Mouse (Mus musculus): ENCODE results near the gene Tbx5. TPM values are rescaled to one million over a fixed set of nuclear protein-coding genes. Genes with fewer than 3 reads are reported as not detected.
"Not testable (repeated sequence)": the region's sequence is repeated elsewhere in the genome, so short reads cannot be mapped to it uniquely, and the experiment has no call there.

The Tbx5 gene
- polyA plus RNA-seq, 1 experiment from 2014 or later: not detected

GRCm38 (mm10) chr5:119885595-119885994 lies 53.1 kb downstream of the Tbx5 start:
- Histone ChIP-seq H3K27ac (ENCODE audit: low read depth, low read length) (no peak overlapping the region), H3K27me3 (ENCODE audit: control insufficient read depth, insufficient read depth, low read length) (no peaks in the 10 kb centered on the region), H3K4me2 (replicated peaks; ENCODE audit: low read depth, low read length) (no peak overlapping the region), H3K9me3 (ENCODE audit: control insufficient read depth, low read length) (no peaks in the 10 kb centered on the region), H3K4me1 (replicated peaks; ENCODE audit: control insufficient read depth, insufficient read depth, low read length) (no peaks in the 10 kb centered on the region), H3K36me3 (ENCODE audit: control insufficient read depth, insufficient read depth, low read length) (no peaks in the 10 kb centered on the region), H3K9ac (ENCODE audit: low read depth, low read length) (no peak overlapping the region), H3K4me3 (ENCODE audit: low read depth, low read length) (no peak overlapping the region)
- no peak for DNase-seq (ENCODE audit: low spot score)
- ATAC-seq (ENCODE audit: low FRiP score): no peak
- 86% methylated on average over 6 of the region's 8 CpGs for WGBS

GRCm38 (mm10) chr5:119887381-119887780 lies 54.9 kb downstream of the Tbx5 start:
- Histone ChIP-seq H3K27ac (ENCODE audit: low read depth, low read length) (no peak overlapping the region), H3K9me3 (ENCODE audit: control insufficient read depth, low read length) (no peaks in the 10 kb centered on the region), H3K4me1 (replicated peaks; ENCODE audit: control insufficient read depth, insufficient read depth, low read length) (no peaks in the 10 kb centered on the region), H3K4me2 (replicated peaks; ENCODE audit: low read depth, low read length) (no peak overlapping the region), H3K36me3 (ENCODE audit: control insufficient read depth, insufficient read depth, low read length) (no peaks in the 10 kb centered on the region), H3K4me3 (ENCODE audit: low read depth, low read length) (no peak overlapping the region), H3K9ac (ENCODE audit: low read depth, low read length) (no peak overlapping the region), H3K27me3 (ENCODE audit: control insufficient read depth, insufficient read depth, low read length) (no peaks in the 10 kb centered on the region)
- no peak for DNase-seq (ENCODE audit: low spot score)
- ATAC-seq (ENCODE audit: low FRiP score): no peak
- WGBS: 85% methylated on average over 8 of the region's 8 CpGs

- Histone ChIP-seq H3K27me3 (ENCODE audit: control insufficient read depth, insufficient read depth, low read length) (no peaks in the 10 kb centered on the region), H3K36me3 (ENCODE audit: control insufficient read depth, insufficient read depth, low read length) (no peaks in the 10 kb centered on the region), H3K4me1 (replicated peaks; ENCODE audit: control insufficient read depth, insufficient read depth, low read length) (no peaks in the 10 kb centered on the region), H3K4me3 (ENCODE audit: low read depth, low read length) (no peak overlapping the region), H3K9me3 (ENCODE audit: control insufficient read depth, low read length) (no peaks in the 10 kb centered on the region), H3K4me2 (replicated peaks; ENCODE audit: low read depth, low read length) (no peak overlapping the region), H3K27ac (ENCODE audit: low read depth, low read length) (no peak overlapping the region), H3K9ac (ENCODE audit: low read depth, low read length) (no peak overlapping the region)
- DNase-seq (ENCODE audit: low spot score) (no peak), ATAC-seq (ENCODE audit: low FRiP score) (no peak)
- 74% methylated on average over 5 of the region's 5 CpGs for WGBS
These were observed 59.5 kb downstream of the Tbx5 start for GRCm38 (mm10) chr5:119891960-119892359.

GRCm38 (mm10) chr5:119893060-119893459 lies 60.6 kb downstream of the Tbx5 start:
- H3K9me3 ChIP-seq (ENCODE audit: control insufficient read depth, low read length): no peaks in the 10 kb centered on the region
- H3K9ac ChIP-seq (ENCODE audit: low read depth, low read length): no peak overlapping the region
- no peak overlapping the region for H3K4me2 ChIP-seq (replicated peaks; ENCODE audit: low read depth, low read length)
- no peaks in the 10 kb centered on the region for H3K27me3 ChIP-seq (ENCODE audit: control insufficient read depth, insufficient read depth, low read length)
- H3K4me3 ChIP-seq (ENCODE audit: low read depth, low read length): no peak overlapping the region
- no peaks in the 10 kb centered on the region for H3K4me1 ChIP-seq (replicated peaks; ENCODE audit: control insufficient read depth, insufficient read depth, low read length)
- ATAC-seq (ENCODE audit: low FRiP score): no peak
- WGBS: 86% methylated on average over 3 of the region's 3 CpGs
- H3K27ac ChIP-seq (ENCODE audit: low read depth, low read length): no peak overlapping the region
- H3K36me3 ChIP-seq (ENCODE audit: control insufficient read depth, insufficient read depth, low read length): no peaks in the 10 kb centered on the region
- no peak for DNase-seq (ENCODE audit: low spot score)

- H3K36me3 ChIP-seq (ENCODE audit: control insufficient read depth, insufficient read depth, low read length): no peaks in the 10 kb centered on the region
- H3K27me3 ChIP-seq (ENCODE audit: control insufficient read depth, insufficient read depth, low read length): no peaks in the 10 kb centered on the region
- no peaks in the 10 kb centered on the region for H3K4me1 ChIP-seq (replicated peaks; ENCODE audit: control insufficient read depth, insufficient read depth, low read length)
- no peak overlapping the region for H3K27ac ChIP-seq (ENCODE audit: low read depth, low read length)
- no peak overlapping the region for H3K4me2 ChIP-seq (replicated peaks; ENCODE audit: low read depth, low read length)
- H3K9me3 ChIP-seq (ENCODE audit: control insufficient read depth, low read length): no peaks in the 10 kb centered on the region
- H3K4me3 ChIP-seq (ENCODE audit: low read depth, low read length): no peak overlapping the region
- H3K9ac ChIP-seq (ENCODE audit: low read depth, low read length): no peak overlapping the region
- DNase-seq (ENCODE audit: low spot score) (no peak), ATAC-seq (ENCODE audit: low FRiP score) (no peak)
- 75% methylated on average over 3 of the region's 3 CpGs for WGBS
These were observed 64.1 kb downstream of the Tbx5 start for GRCm38 (mm10) chr5:119896605-119897004.

GRCm38 (mm10) chr5:119916551-119917171 lies 84.2 kb downstream of the Tbx5 start:
- H3K4me3 ChIP-seq (ENCODE audit: low read depth, low read length): no peak overlapping the region
- no peaks in the 10 kb centered on the region for H3K9me3 ChIP-seq (ENCODE audit: control insufficient read depth, low read length)
- H3K9ac ChIP-seq (ENCODE audit: low read depth, low read length): no peak overlapping the region
- H3K4me2 ChIP-seq (replicated peaks; ENCODE audit: low read depth, low read length): no peak overlapping the region
- no peaks in the 10 kb centered on the region for H3K36me3 ChIP-seq (ENCODE audit: control insufficient read depth, insufficient read depth, low read length)
- WGBS: 83% methylated on average over 12 of the region's 12 CpGs
- no peak overlapping the region for H3K27ac ChIP-seq (ENCODE audit: low read depth, low read length)
- no peaks in the 10 kb centered on the region for H3K4me1 ChIP-seq (replicated peaks; ENCODE audit: control insufficient read depth, insufficient read depth, low read length)
- ATAC-seq (ENCODE audit: low FRiP score) (no peak), DNase-seq (ENCODE audit: low spot score) (no peak)
- H3K27me3 ChIP-seq (ENCODE audit: control insufficient read depth, insufficient read depth, low read length): no peaks in the 10 kb centered on the region

- not testable (repeated sequence) for H3K27me3 ChIP-seq (ENCODE audit: control insufficient read depth, insufficient read depth, low read length); H3K36me3 ChIP-seq (ENCODE audit: control insufficient read depth, insufficient read depth, low read length); H3K4me3 ChIP-seq (ENCODE audit: low read depth, low read length); H3K9me3 ChIP-seq (ENCODE audit: control insufficient read depth, low read length); H3K9ac ChIP-seq (ENCODE audit: low read depth, low read length); ATAC-seq (ENCODE audit: low FRiP score); H3K4me2 ChIP-seq (replicated peaks; ENCODE audit: low read depth, low read length); DNase-seq (ENCODE audit: low spot score); H3K27ac ChIP-seq (ENCODE audit: low read depth, low read length); H3K4me1 ChIP-seq (replicated peaks; ENCODE audit: control insufficient read depth, insufficient read depth, low read length)
- 100% methylated on average over 1 of the region's 1 CpGs for WGBS
These were observed 85.9 kb downstream of the Tbx5 start for GRCm38 (mm10) chr5:119918381-119918780.

- Histone ChIP-seq H3K4me1 (replicated peaks; ENCODE audit: control insufficient read depth, insufficient read depth, low read length) (no peaks in the 10 kb centered on the region), H3K9ac (ENCODE audit: low read depth, low read length) (no peak overlapping the region), H3K27me3 (ENCODE audit: control insufficient read depth, insufficient read depth, low read length) (no peaks in the 10 kb centered on the region), H3K9me3 (ENCODE audit: control insufficient read depth, low read length) (no peaks in the 10 kb centered on the region), H3K4me3 (ENCODE audit: low read depth, low read length) (no peak overlapping the region), H3K4me2 (replicated peaks; ENCODE audit: low read depth, low read length) (no peak overlapping the region), H3K36me3 (ENCODE audit: control insufficient read depth, insufficient read depth, low read length) (no peaks in the 10 kb centered on the region), H3K27ac (ENCODE audit: low read depth, low read length) (no peak overlapping the region)
- ATAC-seq (ENCODE audit: low FRiP score) (no peak), DNase-seq (ENCODE audit: low spot score) (no peak)
- WGBS: 62% methylated on average over 10 of the region's 10 CpGs
These were observed 88.5 kb downstream of the Tbx5 start for GRCm38 (mm10) chr5:119920941-119921340.

- no peak overlapping the region for H3K4me3 ChIP-seq (ENCODE audit: low read depth, low read length)
- ATAC-seq (ENCODE audit: low FRiP score) (no peak), DNase-seq (ENCODE audit: low spot score) (peak; percentile 6)
- no peaks in the 10 kb centered on the region for H3K27me3 ChIP-seq (ENCODE audit: control insufficient read depth, insufficient read depth, low read length)
- 56% methylated on average over 11 of the region's 11 CpGs for WGBS
- no peaks in the 10 kb centered on the region for H3K9me3 ChIP-seq (ENCODE audit: control insufficient read depth, low read length)
- H3K9ac ChIP-seq (ENCODE audit: low read depth, low read length): no peak overlapping the region
- no peak overlapping the region for H3K4me2 ChIP-seq (replicated peaks; ENCODE audit: low read depth, low read length)
- no peaks in the 10 kb centered on the region for H3K36me3 ChIP-seq (ENCODE audit: control insufficient read depth, insufficient read depth, low read length)
- no peak overlapping the region for H3K27ac ChIP-seq (ENCODE audit: low read depth, low read length)
- H3K4me1 ChIP-seq (replicated peaks; ENCODE audit: control insufficient read depth, insufficient read depth, low read length): no peaks in the 10 kb centered on the region
These were observed 89.8 kb downstream of the Tbx5 start for GRCm38 (mm10) chr5:119922229-119922628.
